Mouse (Mus musculus) brain, embryonic 14.5 days (tissue): Measurements from ENCODE around the gene Slc45a3.

Experiments used
- CTCF ChIP-seq: fragments of 200-500 bp; IDR thresholded peaks from 2 replicates; pipeline ENCODE4 v1.5.1; 2012; ENCODE audit warnings: inconsistent platforms, mild to moderate bottlenecking, moderate library complexity, borderline replicate concordance; ENCODE audit not compliant: insufficient read depth, insufficient read length; ENCODE audit errors: extremely low read depth
- POLR2A ChIP-seq: fragments of 200-500 bp; IDR thresholded peaks from 2 replicates; pipeline ENCODE4 v1.6.1; 2012; ENCODE audit warnings: mild to moderate bottlenecking, inconsistent platforms, borderline replicate concordance; ENCODE audit not compliant: poor library complexity, insufficient read depth, insufficient read length, severe bottlenecking; ENCODE audit errors: extremely low read depth

DNA sequence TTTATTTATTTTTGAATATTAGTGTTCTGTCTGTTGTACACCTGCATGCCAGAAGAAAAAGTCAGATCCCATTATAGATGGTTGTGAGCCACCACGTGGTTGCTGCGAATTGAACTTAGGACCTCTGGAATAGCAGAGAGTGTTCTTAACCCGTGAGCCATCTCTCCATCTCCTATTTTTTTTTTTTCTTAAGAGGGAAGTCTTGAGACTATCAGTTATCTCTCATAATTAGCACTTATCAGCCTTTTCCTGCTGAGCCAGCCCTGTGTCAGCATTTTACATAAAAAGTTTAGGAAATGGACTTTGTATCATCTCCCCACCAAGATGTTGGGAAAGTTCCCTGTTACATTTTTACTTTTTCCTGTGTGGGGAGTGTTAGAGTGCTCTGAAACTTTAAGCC is 59.3 kb downstream of the Slc45a3 start:
- TF ChIP-seq CTCF (no peak), POLR2A (no peak)
